In genomic region chr15:80192246-80192585, GRCm38 (mm10) we compare ENCODE assay signal across 22 mouse cellular contexts. TPM values are rescaled to one million over a fixed set of nuclear protein-coding genes. Genes with fewer than 3 reads are reported as not detected.
DNase-seq lines count a peak whose midpoint lies in the region; ATAC-seq and TF ChIP-seq lines count a peak whose summit lies in the region.
"Had no signal": no experiment of that assay in that cellular context is flagged by ENCODE, and none has a peak within 500 bp of the region (broad histone marks: within the 10 kb centered on the region; RNA-seq: fewer than 3 reads in every experiment).

No protein-coding gene starts in this region.

- peak overlapping the region; percentile 75 for H3K27ac ChIP-seq in kidney, embryonic 16.5 days (ENCODE audit: low read length)
- peak overlapping the region; percentile 99 for H3K27ac ChIP-seq in small intestine, adult 2 months (ENCODE audit: insufficient read depth, low read depth, low read length)
- H3K27ac ChIP-seq: hindbrain, postnatal 0 days; neural tube, embryonic 13.5 days had no signal

- ATAC-seq in kidney, embryonic 16.5 days (ENCODE audit: low FRiP score, low TSS enrichment): no peak
- ATAC-seq: hindbrain, postnatal 0 days had no signal

- H3K9ac ChIP-seq in kidney, embryonic 16.5 days (replicated peaks; ENCODE audit: low read length): no peak overlapping the region
- H3K9ac ChIP-seq: neural tube, embryonic 13.5 days had no signal

- no peak overlapping the region for H3K4me2 ChIP-seq in kidney, embryonic 16.5 days (replicated peaks; ENCODE audit: low read depth, low read length)
- H3K4me2 ChIP-seq: neural tube, embryonic 13.5 days had no signal

- H3K4me1 ChIP-seq in kidney, embryonic 16.5 days (ENCODE audit: insufficient read depth, low read length): peaks cover 16% of the 10 kb centered on the region
- H3K4me1 ChIP-seq in small intestine, adult 2 months (ENCODE audit: control insufficient read depth, insufficient read depth, insufficient read length, low read length): peaks cover 42% of the 10 kb centered on the region

- DNase-seq in kidney, adult 8-10 months: no peak
- DNase-seq in induced T-regulatory cell, adult 2 months (ENCODE audit: low read depth): peak; percentile 81
- peak; percentile 38 to 62 for DNase-seq in thymus, postnatal 36 days
- no peak for DNase-seq in urinary bladder, postnatal 14 days (ENCODE audit: low spot score)
- no peak for DNase-seq in right cerebral cortex, postnatal 4 days
- no peak for DNase-seq in right cerebral cortex, postnatal 25 days
- DNase-seq: adrenal gland, adult 2 months; cerebellum, adult 11 months; cerebellum, postnatal 14 days; embryo, embryonic 11 days; heart, adult 18-20 months; lung, postnatal 14 days had no signal

- H3K36me3 ChIP-seq in kidney, embryonic 16.5 days (ENCODE audit: insufficient read depth, low read length): no peaks in the 10 kb centered on the region
- peaks cover 8% of the 10 kb centered on the region for H3K36me3 ChIP-seq in small intestine, adult 2 months (ENCODE audit: control insufficient read depth, insufficient read depth, low read length)
- H3K36me3 ChIP-seq: G1E; neural tube, embryonic 13.5 days had no signal

- WGBS in kidney, embryonic 16.5 days: 91% methylated on average over 5 of the region's 6 CpGs
- 22% methylated on average over 6 of the region's 6 CpGs for WGBS in small intestine, adult 2 months

- no peaks in the 10 kb centered on the region for H3K9me3 ChIP-seq in kidney, embryonic 16.5 days (ENCODE audit: low read length)
- H3K9me3 ChIP-seq: G1E; neural tube, embryonic 13.5 days had no signal

- no peak for TF ChIP-seq CTCF in small intestine, adult 2 months (IDR thresholded peaks at IDR 0.05; ENCODE audit: extremely low read depth, insufficient read length, insufficient replicate concordance, low read depth, low read length)

- H3K27me3 ChIP-seq in kidney, embryonic 16.5 days (ENCODE audit: insufficient read depth, low read length): no peaks in the 10 kb centered on the region
- no peaks in the 10 kb centered on the region for H3K27me3 ChIP-seq in small intestine, adult 2 months (ENCODE audit: control insufficient read depth, insufficient read depth, low read length)
- H3K27me3 ChIP-seq: neural tube, embryonic 13.5 days had no signal

- no peak for TF ChIP-seq POLR2A in small intestine, adult 2 months (IDR thresholded peaks at IDR 0.05; ENCODE audit: low read depth, low read length)

- H3K4me3 ChIP-seq in kidney, embryonic 16.5 days (ENCODE audit: low read length): no peak overlapping the region
- peak overlapping the region; percentile 66 for H3K4me3 ChIP-seq in small intestine, adult 2 months (ENCODE audit: low read depth, low read length)
- H3K4me3 ChIP-seq: neural tube, embryonic 13.5 days had no signal

RNA-seq across cellular contexts. Expression of gene Mgat3, which starts 18.7 kb away (rescaled TPM):
- 9.4 and 9.5 TPM in 2 replicates for polyA plus RNA-seq in kidney, embryonic 16.5 days (2015; fragmentation: Nextera tagmentation; extraction: Ambion mirVana)
- 28.4 and 62.6 TPM in 2 replicates for polyA plus RNA-seq in small intestine, adult 2 months (2012; rRNA removed)
- polyA plus RNA-seq: G1E had no signal

RNA-seq across cellular contexts. Expression of gene Mief1, which starts 41.6 kb away (rescaled TPM):
- 36.3 and 38.1 TPM in 2 replicates for polyA plus RNA-seq in kidney, embryonic 16.5 days (2015; fragmentation: Nextera tagmentation; extraction: Ambion mirVana)
- polyA plus RNA-seq in small intestine, adult 2 months (2012; rRNA removed): 9.4 and 16.7 TPM in 2 replicates

RNA-seq across cellular contexts. Expression of gene AC140267.1, which starts 43.4 kb away (rescaled TPM):
- polyA plus RNA-seq in kidney, embryonic 16.5 days (2015; fragmentation: Nextera tagmentation; extraction: Ambion mirVana): 3.3 TPM in 1 of 2 replicates, not detected in the other
- not detected in 2 replicates for polyA plus RNA-seq in small intestine, adult 2 months (2012; rRNA removed)
- polyA plus RNA-seq: adrenal gland, adult 2 months; forebrain, embryonic 11.5 days; G1E; heart, embryonic 14.5 days; hindbrain, postnatal 0 days; large intestine, adult 2 months; limb, embryonic 14.5 days; liver, embryonic 16.5 days had no signal

RNA-seq across cellular contexts. Expression of gene Tab1, which starts 59.3 kb away (rescaled TPM):
- 44.1 and 44.7 TPM in 2 replicates for polyA plus RNA-seq in kidney, embryonic 16.5 days (2015; fragmentation: Nextera tagmentation; extraction: Ambion mirVana)
- polyA plus RNA-seq in small intestine, adult 2 months (2012; rRNA removed): 14.7 and 28.6 TPM in 2 replicates

Comparison
In these comparisons a context has a peak if more than half of its experiments do, and no peak if none do; other contexts are left out.
1. DNase-seq: peak in induced T-regulatory cell, adult 2 months (single experiment) and thymus, postnatal 36 days (2 of 2); none in kidney, adult 8-10 months (0 of 2), urinary bladder, postnatal 14 days (single experiment), right cerebral cortex, postnatal 4 days (single experiment) and right cerebral cortex, postnatal 25 days (single experiment).